Mouse (Mus musculus): Measurements from ENCODE around the gene Lancl1.

DNA sequence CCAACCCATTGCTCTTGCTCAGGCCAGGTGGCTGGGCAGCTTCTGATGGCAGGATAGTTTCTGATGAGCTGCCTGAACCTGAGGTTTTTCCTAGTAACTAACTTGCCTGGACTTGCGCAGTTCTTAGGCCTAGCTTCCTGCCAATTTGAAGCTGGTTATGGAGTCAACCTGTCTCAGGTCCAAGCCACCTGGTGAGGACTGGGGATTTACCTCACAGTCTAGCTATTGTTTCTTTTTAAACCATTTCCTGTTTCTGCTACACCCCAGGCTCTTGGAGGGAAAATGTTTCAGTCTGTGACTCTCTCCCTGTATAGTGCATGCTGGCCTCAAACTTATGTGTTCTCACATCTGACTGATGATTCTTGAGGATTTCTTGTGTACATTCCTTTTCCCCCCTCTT is 58.5 kb downstream of the Lancl1 start:
- TF ChIP-seq CTCF (conservative IDR thresholded peaks at IDR 0.05; ENCODE audit: insufficient read depth, insufficient read length, low read depth, low read length), result no peak
- no peak for TF ChIP-seq POLR2A (IDR thresholded peaks at IDR 0.05; ENCODE audit: low read depth, low read length)
